Mouse (Mus musculus): ENCODE results near the gene Morc4. TPM values are rescaled to one million over a fixed set of nuclear protein-coding genes. Genes with fewer than 3 reads are reported as not detected.
A peak's percentile ranks its signal among the peaks of the same experiment; 100 is the strongest.

The Morc4 gene
- total RNA-seq, 2 experiments from 2014 or later = 0.28 to 2.4 TPM

GRCm38 (mm10) chrX:139808501-139808900, 63.0 kb downstream of the Morc4 start:
- ATAC-seq (replicated peaks; ENCODE audit: low FRiP score, low TSS enrichment, poor library complexity, severe bottlenecking) = no peak

- no peak for ATAC-seq (replicated peaks; ENCODE audit: low FRiP score, low TSS enrichment, poor library complexity, severe bottlenecking)
Observed at GRCm38 (mm10) chrX:139808085-139808484, 63.4 kb downstream of the Morc4 start.

GRCm38 (mm10) chrX:139807391-139807790, 64.1 kb downstream of the Morc4 start:
- ATAC-seq (replicated peaks; ENCODE audit: low FRiP score, low TSS enrichment, poor library complexity, severe bottlenecking) = no peak

GRCm38 (mm10) chrX:139805918-139806317, 65.6 kb downstream of the Morc4 start:
- no peak for ATAC-seq (replicated peaks; ENCODE audit: low FRiP score, low TSS enrichment, poor library complexity, severe bottlenecking)

GRCm38 (mm10) chrX:139803028-139803427, 68.4 kb downstream of the Morc4 start:
- no peak for ATAC-seq (replicated peaks; ENCODE audit: low FRiP score, low TSS enrichment, poor library complexity, severe bottlenecking)

- no peak for ATAC-seq (replicated peaks; ENCODE audit: low FRiP score, low TSS enrichment, poor library complexity, severe bottlenecking)
Observed at GRCm38 (mm10) chrX:139800406-139800878, 71.0 kb downstream of the Morc4 start, which contains the start of gene Cldn2. Cldn2 (plus strand) TSS chrX:139800828.

- ATAC-seq (replicated peaks; ENCODE audit: low FRiP score, low TSS enrichment, poor library complexity, severe bottlenecking) = no peak
Observed at GRCm38 (mm10) chrX:139799953-139800352, 71.5 kb downstream of the Morc4 start.

GRCm38 (mm10) chrX:139797875-139798274, 73.6 kb downstream of the Morc4 start:
- ATAC-seq (replicated peaks; ENCODE audit: low FRiP score, low TSS enrichment, poor library complexity, severe bottlenecking) = peak; percentile 66; the same call in 1 of the 2 replicates

- ATAC-seq (replicated peaks; ENCODE audit: low FRiP score, low TSS enrichment, poor library complexity, severe bottlenecking) = peak; percentile 43; the same call in 1 of the 2 replicates
Observed at GRCm38 (mm10) chrX:139796037-139796436, 75.4 kb downstream of the Morc4 start.

- no peak for ATAC-seq (replicated peaks; ENCODE audit: low FRiP score, low TSS enrichment, poor library complexity, severe bottlenecking)
Observed at GRCm38 (mm10) chrX:139794072-139794845, 77.2 kb downstream of the Morc4 start.

- ATAC-seq (replicated peaks; ENCODE audit: low FRiP score, low TSS enrichment, poor library complexity, severe bottlenecking) = no peak
Observed at GRCm38 (mm10) chrX:139785764-139786163, 85.7 kb downstream of the Morc4 start.

GRCm38 (mm10) chrX:139783045-139783422, 88.4 kb downstream of the Morc4 start:
- no peak for ATAC-seq (replicated peaks; ENCODE audit: low FRiP score, low TSS enrichment, poor library complexity, severe bottlenecking)

GRCm38 (mm10) chrX:139782278-139783044, 89.0 kb downstream of the Morc4 start, which contains the start of gene Ripply1:
Ripply1 (minus strand) TSS chrX:139782353.
- ATAC-seq (replicated peaks; ENCODE audit: low FRiP score, low TSS enrichment, poor library complexity, severe bottlenecking) = no peak

- no peak for ATAC-seq (replicated peaks; ENCODE audit: low FRiP score, low TSS enrichment, poor library complexity, severe bottlenecking)
Observed at GRCm38 (mm10) chrX:139781563-139781962, 89.9 kb downstream of the Morc4 start.

- peak; percentile 88 for ATAC-seq (replicated peaks; ENCODE audit: low FRiP score, low TSS enrichment, poor library complexity, severe bottlenecking)
Observed at GRCm38 (mm10) chrX:139780988-139781387, 90.5 kb downstream of the Morc4 start.

- ATAC-seq (replicated peaks; ENCODE audit: low FRiP score, low TSS enrichment, poor library complexity, severe bottlenecking) = no peak
Observed at GRCm38 (mm10) chrX:139779401-139779800, 92.1 kb downstream of the Morc4 start.

GRCm38 (mm10) chrX:139778886-139779285, 92.6 kb downstream of the Morc4 start:
- no peak for ATAC-seq (replicated peaks; ENCODE audit: low FRiP score, low TSS enrichment, poor library complexity, severe bottlenecking)

GRCm38 (mm10) chrX:139777357-139777756, 94.1 kb downstream of the Morc4 start:
- ATAC-seq (replicated peaks; ENCODE audit: low FRiP score, low TSS enrichment, poor library complexity, severe bottlenecking) = no peak

- ATAC-seq (replicated peaks; ENCODE audit: low FRiP score, low TSS enrichment, poor library complexity, severe bottlenecking) = peak; percentile 36; the same call in 1 of the 2 replicates
Observed at GRCm38 (mm10) chrX:139775084-139775612, 96.3 kb downstream of the Morc4 start.

Measured in megakaryocyte-erythroid progenitor cell, adult 5-6 weeks (primary cell).